Mouse (Mus musculus) thymus, postnatal 25 days (tissue): ENCODE data around the gene Ptpa.

Experiments used
- DNase-seq: peaks from one replicate; pipeline ENCODE4 v3.0.0; 2022

Gene Ptpa

DNA sequence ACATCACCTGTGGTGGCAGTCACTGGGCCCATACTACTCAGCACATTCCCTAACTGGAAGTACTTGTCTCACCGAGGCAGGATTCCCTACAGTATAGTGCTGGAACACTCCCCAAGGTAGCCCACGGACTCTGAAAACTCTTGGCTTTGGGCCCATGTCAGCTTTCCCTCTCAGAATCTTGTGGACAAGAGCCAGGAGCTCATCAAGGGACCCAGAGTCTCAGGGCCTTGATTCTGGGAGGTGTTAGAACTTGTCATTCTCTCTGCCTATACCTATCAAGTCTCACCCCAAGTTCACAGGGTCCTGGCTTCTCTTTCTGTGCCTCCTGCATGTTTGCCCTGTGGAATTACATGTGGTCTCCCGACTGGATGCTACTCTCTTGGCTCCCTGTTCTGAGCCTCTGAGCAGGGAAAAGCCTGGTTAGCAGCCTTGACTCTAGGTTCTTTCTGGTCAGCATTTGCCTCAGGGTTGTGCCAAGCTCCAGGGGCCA, 24.4 kb downstream of the Ptpa start:
- no peak for DNase-seq

DNA sequence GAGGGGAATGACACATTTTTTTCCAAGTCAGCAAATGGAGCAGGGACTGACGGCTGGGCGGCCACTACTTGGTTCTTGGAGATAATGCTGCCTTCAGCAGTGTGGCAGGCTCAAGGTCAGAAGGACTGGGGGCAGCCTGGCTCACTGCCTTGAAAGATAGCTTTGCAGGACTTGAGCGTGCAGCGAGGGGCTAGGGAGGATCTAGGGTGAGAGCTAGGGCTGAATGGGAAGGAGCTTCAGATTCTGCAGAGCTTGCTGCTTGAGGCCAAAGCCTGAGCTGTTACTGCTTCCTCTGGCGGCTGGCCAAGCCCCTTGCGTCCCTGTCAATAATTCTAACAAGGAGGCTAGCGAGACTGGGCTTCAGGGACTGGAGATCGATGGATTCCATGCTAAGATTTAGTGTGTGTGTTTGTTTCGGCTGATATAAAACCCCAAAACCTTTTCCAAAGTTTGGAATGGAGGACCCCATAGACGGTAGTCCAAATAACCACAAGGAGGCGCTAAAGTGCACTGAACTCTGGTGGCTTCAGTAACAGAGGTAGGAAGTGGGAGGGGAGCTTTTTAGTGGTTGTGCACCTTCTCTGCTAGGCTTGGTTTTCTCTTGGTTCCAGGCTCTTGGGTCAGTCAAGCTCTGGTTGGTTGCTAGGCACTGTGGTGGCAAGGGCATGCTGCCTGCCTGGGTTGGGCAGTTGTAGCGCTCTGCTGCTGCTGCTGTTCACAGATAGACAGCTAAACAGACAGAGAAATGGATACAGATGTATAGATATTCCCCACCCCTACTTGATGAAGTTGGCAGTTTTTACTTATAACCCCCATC, 25.1 kb downstream of the Ptpa start:
- peak; percentile 69 for DNase-seq

DNA sequence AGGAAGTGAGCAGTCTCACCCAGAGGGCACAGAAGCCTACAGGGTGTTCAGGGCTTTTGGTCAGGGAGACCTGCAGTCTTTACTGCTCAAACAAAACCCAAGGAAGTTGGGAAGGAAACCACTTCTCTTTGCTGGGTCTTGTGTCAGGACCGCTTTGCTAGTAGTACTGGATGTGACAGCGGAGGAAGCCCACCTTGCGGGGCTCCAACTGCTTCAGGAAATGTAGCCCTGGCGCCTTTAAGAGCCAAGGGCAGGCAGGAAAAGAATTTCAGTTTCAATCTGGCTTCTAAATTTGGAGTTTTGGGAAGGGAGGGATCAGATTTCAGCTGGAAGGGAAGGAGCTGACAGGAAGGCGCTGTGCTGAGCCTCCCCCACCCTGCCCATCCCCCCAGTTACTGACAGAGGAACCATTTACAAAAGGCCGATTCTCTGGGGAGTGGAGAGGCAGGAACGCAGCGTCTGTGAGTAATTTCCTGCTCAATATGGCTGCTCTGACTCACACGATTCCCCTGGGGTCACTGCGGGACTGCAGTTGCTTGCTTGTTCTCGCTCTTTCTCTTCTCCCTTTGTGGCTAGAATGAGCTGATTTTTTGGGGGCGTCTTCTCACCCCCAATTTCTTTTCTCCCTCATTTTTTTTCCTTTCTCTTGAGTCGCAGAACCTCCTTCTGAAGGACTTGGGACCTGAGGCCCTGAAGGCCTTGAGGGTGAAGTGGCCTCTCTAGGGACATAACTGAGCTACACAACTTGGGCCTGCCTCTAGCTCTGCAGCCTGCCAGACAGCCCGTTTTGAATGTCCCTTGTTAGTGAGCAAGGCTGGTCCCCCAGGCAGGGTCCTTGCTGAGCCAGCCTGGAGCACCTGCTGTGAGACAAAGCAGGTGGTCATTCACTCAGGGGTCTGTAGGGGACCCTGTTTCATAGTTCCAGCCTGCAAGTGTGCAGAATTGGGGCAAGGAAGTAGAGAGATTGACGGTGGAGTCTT, 26.0 kb downstream of the Ptpa start:
- peak; percentile 52 for DNase-seq

DNA sequence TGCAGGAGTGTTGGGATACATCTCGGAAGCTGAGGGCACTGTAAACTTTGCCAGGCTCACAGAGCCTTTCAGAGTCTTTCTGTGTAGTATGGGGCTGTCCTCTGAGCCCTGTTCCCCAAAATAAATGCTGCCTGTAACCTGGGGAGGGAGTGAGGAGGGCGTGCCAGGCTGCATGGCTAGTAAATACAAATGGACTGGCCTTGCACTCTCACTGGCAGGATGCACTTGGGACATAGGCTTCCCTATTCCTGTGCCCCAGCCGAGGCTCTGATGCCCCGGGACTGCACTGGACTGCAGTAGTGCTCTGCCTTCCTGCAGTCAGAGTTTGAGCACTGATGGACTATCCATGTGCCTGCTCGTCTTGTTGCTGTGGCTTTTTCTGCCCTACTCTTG, 26.7 kb downstream of the Ptpa start:
- DNase-seq = no peak

DNA sequence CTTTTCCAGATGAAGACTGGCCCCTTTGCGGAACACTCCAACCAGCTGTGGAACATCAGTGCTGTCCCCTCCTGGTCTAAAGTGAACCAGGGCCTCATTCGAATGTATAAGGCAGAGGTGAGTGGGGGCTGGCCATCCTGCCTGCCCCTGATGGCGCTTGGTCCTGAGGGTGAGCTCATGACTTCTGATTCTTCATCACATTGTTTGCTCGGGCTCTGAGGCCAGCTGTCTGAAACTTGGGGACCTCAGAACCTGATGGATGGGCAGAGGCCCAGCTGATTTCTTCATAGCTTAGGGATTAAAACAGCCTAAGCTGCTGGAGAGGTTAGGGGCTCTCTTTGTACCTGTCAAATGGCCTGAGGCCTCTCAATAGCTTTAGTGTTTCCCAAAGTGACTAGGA, 27.4 kb downstream of the Ptpa start:
- no peak for DNase-seq

- DNase-seq = no peak
These were observed 28.2 kb downstream of the Ptpa start for GRCm38 (mm10) chr2:30444006-30444405.

DNA sequence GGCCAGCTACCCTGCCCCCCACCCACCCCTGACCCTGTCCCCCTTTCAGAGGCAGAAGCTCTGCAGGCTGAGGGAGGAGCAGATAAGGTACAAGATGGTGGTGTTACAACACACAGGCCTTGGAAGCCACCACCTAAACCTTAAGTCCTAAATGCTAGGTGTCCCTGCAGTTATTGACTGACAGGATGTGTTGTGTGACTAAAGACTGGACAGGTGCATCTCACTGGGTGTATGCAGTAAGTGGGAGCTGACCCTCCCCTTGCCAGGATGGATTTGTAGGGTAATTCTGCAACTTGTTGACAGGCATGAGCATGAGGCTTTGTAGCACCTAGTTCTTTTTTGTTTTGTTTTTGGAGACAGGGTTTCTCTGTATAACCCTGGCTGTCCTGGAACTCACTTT, 28.6 kb downstream of the Ptpa start:
- DNase-seq = no peak

- DNase-seq = no peak
These were observed 29.5 kb downstream of the Ptpa start for GRCm38 (mm10) chr2:30445312-30445711.

DNA sequence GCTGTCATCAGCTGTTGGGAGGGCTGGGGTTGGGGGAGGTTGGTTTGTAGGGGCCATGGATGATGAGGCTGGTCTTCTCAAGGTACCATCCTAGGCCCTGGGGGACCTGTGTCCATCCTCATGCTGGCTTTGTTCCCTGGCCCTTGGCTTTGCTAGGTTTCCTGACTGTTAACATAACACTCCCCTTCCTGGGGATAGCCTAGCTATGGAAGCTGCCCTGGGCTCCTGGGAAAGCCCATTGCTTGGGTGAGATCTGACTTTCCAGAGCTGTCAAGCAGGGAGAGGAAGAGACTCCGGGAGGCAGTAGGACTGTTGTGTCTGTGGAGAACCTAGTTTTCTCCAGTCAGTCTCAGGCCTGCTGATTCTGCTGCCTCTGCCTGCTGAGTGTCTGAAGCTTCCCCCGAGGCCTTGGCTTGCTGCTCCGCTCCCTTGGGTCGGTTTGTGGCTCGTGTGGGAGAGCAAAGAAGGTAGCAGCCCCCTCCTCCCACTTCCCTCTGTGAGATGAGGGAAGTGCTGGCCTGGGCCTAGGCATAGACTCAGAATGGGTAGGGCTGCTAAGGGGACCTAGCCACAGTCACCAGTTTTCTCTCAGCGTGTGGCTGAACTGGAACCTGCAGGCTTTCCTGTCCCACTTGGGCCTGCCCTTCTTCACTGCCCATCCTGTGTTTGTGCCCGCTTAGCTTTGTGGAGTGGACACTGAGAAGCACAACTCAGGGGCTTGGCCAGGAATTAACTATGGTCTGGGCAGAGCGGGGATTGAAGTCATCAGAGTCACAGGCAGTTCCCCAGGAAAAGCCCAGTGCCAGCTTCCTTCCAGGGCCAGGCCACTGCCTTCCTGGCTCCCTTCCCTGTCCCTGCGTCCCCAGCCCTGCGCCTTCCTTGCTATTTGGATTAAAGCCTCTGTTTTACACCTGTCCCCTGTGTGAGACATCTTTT, 31.3 kb downstream of the Ptpa start:
- no peak for DNase-seq

DNA sequence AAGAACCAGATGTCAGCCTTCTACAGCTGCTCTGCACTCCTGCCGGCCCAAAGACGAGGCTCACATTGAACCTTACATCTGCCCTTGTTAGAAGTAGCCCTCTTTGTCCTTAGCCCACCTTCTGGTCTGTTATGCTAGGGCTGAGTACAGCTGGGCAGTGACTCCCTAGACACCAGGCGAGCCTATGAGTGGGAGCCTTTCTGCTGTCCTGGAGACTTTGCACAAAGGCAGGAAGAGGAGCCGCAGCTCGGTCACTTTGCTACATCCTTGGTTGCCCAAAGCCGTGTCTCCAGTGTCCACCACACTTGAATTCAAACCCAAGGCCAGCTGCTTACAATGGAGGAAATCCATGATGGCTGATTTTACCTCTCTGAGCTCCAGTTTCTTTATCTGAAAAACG, 32.5 kb downstream of the Ptpa start:
- no peak for DNase-seq

- DNase-seq = peak; percentile 28
These were observed 34.7 kb downstream of the Ptpa start for GRCm38 (mm10) chr2:30450530-30450929.

GRCm38 (mm10) chr2:30451525-30451924, 35.7 kb downstream of the Ptpa start:
- DNase-seq = no peak

- no peak for DNase-seq
These were observed 37.7 kb downstream of the Ptpa start for GRCm38 (mm10) chr2:30453570-30453969.

- no peak for DNase-seq
These were observed 38.7 kb downstream of the Ptpa start for GRCm38 (mm10) chr2:30454587-30454986.

- no peak for DNase-seq
These were observed 40.5 kb downstream of the Ptpa start for GRCm38 (mm10) chr2:30456104-30456980.

DNA sequence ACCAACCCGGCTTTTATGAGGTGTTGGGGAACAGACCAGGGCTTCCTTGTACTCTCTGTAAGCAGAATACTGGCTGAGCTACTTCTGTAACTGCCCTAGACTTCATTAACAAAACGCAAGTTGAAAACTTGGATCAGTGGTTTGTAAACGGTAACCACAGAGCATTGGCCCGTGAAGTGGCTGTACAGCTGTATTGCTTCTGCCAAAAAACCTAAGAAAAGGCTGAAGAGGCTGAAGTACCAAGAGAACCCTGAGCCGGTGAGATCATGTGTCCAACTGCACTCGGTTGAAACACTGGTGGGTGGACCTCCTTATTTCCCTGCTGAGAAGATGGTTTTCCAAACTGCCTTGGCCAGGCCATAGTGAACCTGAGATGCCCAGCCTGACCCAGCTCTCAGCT, 42.5 kb downstream of the Ptpa start:
- DNase-seq = no peak

GRCm38 (mm10) chr2:30459241-30459640, 43.4 kb downstream of the Ptpa start:
- DNase-seq = no peak

DNA sequence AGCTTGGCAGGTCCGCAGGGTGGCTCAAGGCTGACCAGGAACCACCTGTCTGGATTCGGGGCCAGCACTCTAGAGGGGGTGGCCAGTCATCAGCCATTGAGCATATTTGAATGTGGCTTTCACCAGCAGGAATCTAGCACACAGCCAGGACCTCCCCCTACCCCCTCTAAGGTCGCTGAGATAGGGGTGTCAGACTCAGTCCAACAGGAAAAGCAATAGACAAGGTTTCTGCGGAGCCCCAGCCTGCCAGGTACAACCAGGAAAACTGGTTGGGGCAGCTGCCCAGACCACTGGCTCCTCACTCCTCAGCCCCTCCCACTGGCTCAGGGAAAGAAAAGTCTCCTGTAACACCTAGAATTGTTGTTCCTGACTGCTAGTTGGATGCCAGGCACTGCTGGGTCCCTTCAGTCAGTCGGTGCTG, 47.5 kb downstream of the Ptpa start:
- DNase-seq = no peak

DNA sequence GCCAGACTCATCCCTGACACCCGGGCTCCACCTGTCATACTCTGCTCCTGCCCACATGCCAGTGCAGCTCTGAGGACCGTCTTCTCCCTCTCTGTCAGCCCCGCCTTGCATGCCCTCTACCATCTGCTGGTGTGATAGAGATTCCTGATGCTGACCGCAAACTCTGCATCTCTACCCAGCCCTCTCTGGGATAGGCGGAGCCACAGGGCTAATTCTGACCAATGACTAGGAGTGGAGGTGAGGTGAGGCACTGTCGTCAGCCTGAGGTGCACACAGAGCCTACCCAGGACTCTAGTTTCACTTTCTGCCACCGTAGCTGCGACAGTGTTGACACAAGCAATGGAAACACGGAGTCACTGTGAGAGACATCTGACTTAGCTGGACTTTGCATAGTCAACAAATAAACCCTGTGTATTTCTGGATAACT, 48.1 kb downstream of the Ptpa start:
- peak; percentile 73 for DNase-seq

DNA sequence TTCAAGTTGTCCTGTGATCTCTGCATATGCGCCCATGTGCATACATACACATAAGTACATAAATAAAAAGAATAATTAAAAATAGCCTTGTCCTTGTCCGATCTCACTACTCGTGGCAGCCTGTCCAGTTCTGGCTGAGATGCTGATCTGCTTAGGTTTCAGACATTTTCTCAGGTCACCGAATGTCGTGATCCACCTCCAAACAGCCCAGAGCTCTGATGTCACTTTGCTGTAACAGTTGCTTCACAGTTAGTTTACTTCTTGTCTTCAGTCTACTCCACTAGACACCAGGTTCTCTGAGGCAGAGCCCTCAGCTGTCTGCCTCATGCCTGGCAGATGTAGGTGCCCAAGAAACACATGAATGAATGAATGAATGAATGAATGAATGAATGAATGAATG, 48.6 kb downstream of the Ptpa start:
- no peak for DNase-seq

GRCm38 (mm10) chr2:30466787-30467186, 50.9 kb downstream of the Ptpa start:
- no peak for DNase-seq
